Mouse (Mus musculus) adipose tissue, adult 10 weeks (tissue): ENCODE measurements around the gene 2310039H08Rik. TPM values are rescaled to one million over a fixed set of nuclear protein-coding genes. Genes with fewer than 3 reads are reported as not detected.

Experiments
- polyA plus RNA-seq: library from polyadenylated mRNA; stranded (reverse); fragments of 350-450 nt; fragmentation: Illumina TruSeq; extraction: RNeasy Lipid Tissue Mini Kit (QIAGEN cat#74804); gene quantifications from one replicate; pipeline ENCODE4 v1.2.3, GENCODE M21; 2014; ENCODE audit warnings: low read depth, low replicate concordance

2310039H08Rik gene
- 54.6 TPM for polyA plus RNA-seq

DNA sequence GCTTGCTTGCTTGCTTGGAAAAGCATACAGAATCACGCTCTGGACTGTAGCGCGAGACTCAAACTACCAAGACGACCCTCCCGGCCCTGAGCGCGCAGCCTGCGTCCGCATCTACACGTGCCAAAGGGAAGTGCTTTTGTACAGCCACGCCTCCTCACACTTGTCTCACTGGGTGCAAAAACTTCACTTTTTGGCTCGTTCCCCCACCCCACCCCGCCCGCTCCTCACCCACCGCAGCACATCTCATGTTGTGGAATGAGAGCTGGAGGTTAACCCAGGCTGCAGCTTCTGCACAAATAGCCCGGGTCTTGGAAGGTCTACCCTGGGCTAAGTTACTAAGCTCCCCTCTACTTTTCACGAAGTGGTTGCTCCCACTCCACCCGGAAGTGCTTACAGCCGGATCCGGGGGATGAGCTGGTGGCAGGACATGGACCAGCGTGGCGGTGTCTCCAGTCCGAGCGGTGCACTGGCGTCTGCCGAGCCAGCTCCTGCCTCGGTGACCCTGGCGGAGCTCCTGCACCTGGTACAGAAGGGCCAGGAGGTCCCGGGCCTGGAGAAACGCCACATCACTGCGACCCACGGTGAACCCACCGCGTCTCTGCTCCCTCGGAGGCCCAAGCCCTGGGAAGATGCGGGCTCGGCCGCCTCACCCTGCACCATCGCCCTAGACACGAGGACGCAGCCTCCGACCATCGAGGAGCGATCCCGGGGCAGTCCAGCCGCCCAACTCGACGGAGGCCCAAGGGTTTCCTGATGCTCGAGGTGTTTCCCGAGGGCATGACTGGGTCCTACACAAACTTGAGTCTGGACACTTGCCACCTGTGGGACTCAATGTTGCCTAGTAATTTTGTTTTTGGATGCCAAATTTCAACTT, at the start of gene 2310039H08Rik:
Gene 2310039H08Rik, plus strand, starts transcription at position 232 of the 874 bp plus-strand sequence.

DNA sequence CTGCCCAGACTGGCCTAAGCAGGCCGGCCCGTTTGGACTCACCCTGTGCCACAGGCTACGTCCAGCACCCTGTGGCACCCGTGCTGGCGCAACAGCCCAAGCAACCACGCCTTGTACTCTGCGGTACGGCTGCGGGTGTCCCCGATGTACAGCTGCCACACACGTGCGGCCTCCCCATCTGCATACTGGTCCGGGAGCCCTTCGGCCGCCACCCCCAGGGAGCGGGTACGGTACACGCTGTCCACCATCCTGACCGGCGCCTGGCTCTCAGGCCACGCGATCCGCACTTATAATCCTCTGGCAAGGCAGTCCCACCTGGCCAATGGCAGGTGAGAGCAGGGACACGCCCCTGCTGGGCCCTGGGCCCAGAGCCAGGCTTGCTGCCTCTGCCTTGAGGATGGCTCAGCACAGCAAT, 43.5 kb upstream of the 2310039H08Rik start, which contains the start of gene Gnmt:
Gene Gnmt, minus strand, starts transcription at position 265 of the 415 bp plus-strand sequence.

DNA sequence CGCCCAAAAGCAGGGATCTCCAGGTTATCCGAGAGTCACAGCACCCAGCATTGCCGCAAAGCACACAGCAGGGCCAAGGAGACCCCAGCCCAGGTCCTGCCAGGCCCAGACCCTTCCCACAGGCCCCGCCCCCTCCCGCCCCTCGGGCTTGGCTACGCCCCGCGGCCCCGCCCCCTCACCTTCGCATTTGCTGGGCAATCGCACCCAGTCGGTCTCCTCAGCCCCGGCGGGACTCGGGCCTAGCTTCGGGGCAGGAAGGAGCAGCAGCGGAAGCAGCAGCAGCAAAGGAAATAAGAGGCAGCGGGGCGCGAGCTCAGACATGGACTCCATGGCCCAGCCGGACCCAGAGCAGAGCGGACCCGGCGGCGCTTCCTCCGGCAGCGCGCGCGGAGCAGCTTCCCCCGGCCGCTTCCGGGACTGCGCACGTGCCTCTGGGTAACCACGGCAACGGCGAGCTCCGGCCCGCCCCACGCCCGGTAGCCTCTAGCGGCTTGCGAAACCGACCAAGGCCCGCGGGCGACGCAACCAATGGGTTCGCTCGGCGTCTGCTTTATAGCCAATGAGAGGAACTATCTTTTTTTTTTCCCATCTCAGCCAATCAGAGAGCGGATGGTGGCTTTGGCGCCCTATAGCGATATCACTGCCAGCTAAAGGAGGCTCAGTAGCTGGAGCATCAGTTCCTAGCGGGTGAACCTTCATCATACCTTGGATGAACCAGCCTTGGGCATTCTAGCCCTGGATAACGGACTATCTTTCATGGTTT, 20.5 kb upstream of the 2310039H08Rik start, which contains the start of gene Cnpy3:
Gene Cnpy3, minus strand, starts transcription at position 421 of the 763 bp plus-strand sequence.

DNA sequence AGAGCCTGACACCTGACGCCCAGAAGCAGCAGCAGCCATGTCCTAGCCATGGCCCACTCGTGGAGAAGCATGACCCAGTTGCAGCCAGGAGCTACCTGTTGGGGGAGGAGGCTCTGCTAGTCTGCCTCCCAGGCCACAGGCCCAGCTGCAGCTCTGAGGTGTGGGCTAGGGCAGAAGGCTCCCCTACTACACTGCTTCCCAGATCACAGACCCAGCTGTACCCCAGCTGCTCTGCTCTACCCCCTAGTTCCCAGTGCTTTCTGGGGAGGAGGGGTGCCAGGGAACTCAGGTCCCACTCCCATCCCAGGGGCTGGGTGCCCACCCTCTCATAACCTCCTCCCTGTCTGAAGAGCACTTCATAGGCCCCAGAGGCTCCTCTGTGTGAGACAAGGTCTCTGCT, 8.9 kb upstream of the 2310039H08Rik start, which contains the start of gene Ptcra:
Gene Ptcra, minus strand, starts transcription at position 169 of the 400 bp plus-strand sequence.

DNA sequence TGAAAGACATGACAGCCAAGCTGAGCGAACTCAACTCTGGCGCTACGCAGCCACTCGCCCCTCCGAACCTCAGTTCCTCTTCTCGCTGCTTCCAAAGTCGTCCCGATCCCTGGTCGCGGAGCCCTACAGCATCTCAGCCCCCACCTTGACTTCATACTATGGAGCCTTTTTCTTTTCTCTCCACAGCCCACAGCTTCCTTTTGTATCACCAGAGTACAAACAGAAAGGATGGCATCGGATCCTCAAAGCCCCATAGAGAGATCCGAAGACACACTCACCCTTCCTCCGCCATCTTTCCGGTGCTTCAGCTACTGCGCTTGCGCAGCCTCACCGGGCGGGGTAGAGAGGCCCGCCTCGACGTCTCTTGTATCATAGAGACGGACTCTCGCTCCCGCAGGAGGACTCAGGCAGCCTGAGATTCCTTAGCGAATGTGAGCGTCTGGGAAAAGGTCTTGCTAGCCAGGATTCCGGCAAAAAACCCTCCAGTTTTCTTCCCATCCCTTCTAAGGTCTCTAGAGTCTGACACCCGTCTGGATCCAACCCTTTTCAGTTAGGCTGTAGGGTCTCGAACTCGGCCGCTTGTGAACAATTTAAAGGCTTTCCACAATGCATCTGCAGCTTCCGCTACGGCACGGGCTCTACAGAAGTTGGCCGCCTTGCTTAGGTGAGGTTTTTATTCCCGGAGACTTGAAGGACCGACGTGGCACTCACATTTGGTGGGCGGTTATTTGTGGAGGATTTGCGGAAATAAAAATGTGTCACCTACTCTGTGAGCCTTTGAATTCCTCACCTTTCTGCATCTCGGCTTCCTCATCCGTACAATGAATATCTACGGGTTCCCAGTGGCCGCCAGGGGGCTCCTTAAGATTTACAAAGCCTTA, 10.1 kb downstream of the 2310039H08Rik start, which contains the start of gene Rpl7l1:
Gene Rpl7l1, minus strand, starts transcription at position 332 of the 881 bp plus-strand sequence.

Other genes with a start within 250 kb of the 2310039H08Rik start
- gene Cul9, start 226.2 kb upstream of the 2310039H08Rik start, polyA plus RNA-seq = 19.3 TPM
- gene Srf, start 216.5 kb upstream of the 2310039H08Rik start, polyA plus RNA-seq = 30.2 TPM
- gene Ptk7, start 143.1 kb upstream of the 2310039H08Rik start, polyA plus RNA-seq = 17.2 TPM
- 24.0 TPM for gene Klc4, start 126.6 kb upstream of the 2310039H08Rik start, polyA plus RNA-seq
- gene Mrpl2, start 126.4 kb upstream of the 2310039H08Rik start, polyA plus RNA-seq = 54.7 TPM
- gene Cul7, start 122.3 kb upstream of the 2310039H08Rik start, polyA plus RNA-seq = 36.8 TPM
- gene Rrp36, start 98.3 kb upstream of the 2310039H08Rik start, polyA plus RNA-seq = 23.4 TPM
- gene Mea1, start 93.8 kb upstream of the 2310039H08Rik start, polyA plus RNA-seq = 127 TPM
- gene Klhdc3, start 91.7 kb upstream of the 2310039H08Rik start, polyA plus RNA-seq = 58.3 TPM
- gene Ppp2r5d, start 67.5 kb upstream of the 2310039H08Rik start, polyA plus RNA-seq = 35.1 TPM
- gene Pex6, start 61.2 kb upstream of the 2310039H08Rik start, polyA plus RNA-seq = 26.6 TPM
- 7.1 TPM for gene Gnmt, start 43.5 kb upstream of the 2310039H08Rik start, polyA plus RNA-seq
- gene Cnpy3, start 20.4 kb upstream of the 2310039H08Rik start, polyA plus RNA-seq = 58.1 TPM
- gene Ptcra, start 8.9 kb upstream of the 2310039H08Rik start, polyA plus RNA-seq = not detected
- 48.1 TPM for gene Rpl7l1, start 10.0 kb downstream of the 2310039H08Rik start, polyA plus RNA-seq
- gene Bicral, start 85.8 kb downstream of the 2310039H08Rik start, polyA plus RNA-seq = 13.4 TPM
- gene Tbcc, start 118.0 kb downstream of the 2310039H08Rik start, polyA plus RNA-seq = 21.9 TPM
- gene Prph2, start 137.8 kb downstream of the 2310039H08Rik start, polyA plus RNA-seq = not detected
- gene Ubr2, start 237.9 kb downstream of the 2310039H08Rik start, polyA plus RNA-seq = 25.5 TPM